Mouse (Mus musculus) adrenal gland, adult 18-20 months (tissue): ENCODE data around the gene Rsbn1. TPM values are rescaled to one million over a fixed set of nuclear protein-coding genes. Genes with fewer than 3 reads are reported as not detected.
A peak's percentile ranks its signal among the peaks of the same experiment; 100 is the strongest.

Experiments
- DNase-seq, 2 experiments: peaks; one replicate each; pipeline ENCODE4 v3.0.0; 2021 to 2022; ENCODE audit warnings: low spot score in 2 of 2
- total RNA-seq, 2 experiments: library from RNA; stranded (reverse); gene quantifications; 1 replicate in 1 of 2; 2 replicates in 1 of 2; pipeline ENCODE4 v1.2.3; 2021

The Rsbn1 gene
- total RNA-seq, 2 experiments from 2014 or later: 13.4 to 18.7 TPM

- DNase-seq: no peak
These were observed 31.1 kb downstream of the Rsbn1 start for GRCm38 (mm10) chr3:103944794-103945562.

DNA sequence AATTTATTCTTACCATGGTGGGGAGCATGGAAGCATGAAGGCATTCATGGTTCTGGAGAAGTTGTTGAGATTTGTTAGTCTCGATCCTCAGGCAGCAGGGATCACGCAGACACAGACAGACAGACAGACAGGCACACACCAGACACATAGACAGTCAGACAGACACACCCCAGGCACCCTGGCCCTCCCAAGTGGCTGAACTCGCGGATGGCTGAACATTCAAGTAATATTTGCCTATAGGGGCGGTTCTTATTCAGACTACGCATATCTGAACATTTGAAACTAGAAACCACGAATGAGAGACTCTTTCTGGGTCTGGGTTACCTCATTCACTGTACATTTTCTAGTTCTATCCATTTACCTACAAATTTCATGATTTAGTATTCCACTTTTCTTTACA, 34.7 kb downstream of the Rsbn1 start:
- no peak for DNase-seq

GRCm38 (mm10) chr3:103960622-103961021, 46.7 kb downstream of the Rsbn1 start:
- no peak for DNase-seq

GRCm38 (mm10) chr3:103967231-103967630, 53.3 kb downstream of the Rsbn1 start:
- no peak for DNase-seq

- peak; percentile 81 to 82 for DNase-seq
These were observed 54.2 kb downstream of the Rsbn1 start, which contains the start of gene Phtf1 for GRCm38 (mm10) chr3:103967861-103968691. TSS of gene Phtf1 (plus strand) at chr3:103968110.

DNA sequence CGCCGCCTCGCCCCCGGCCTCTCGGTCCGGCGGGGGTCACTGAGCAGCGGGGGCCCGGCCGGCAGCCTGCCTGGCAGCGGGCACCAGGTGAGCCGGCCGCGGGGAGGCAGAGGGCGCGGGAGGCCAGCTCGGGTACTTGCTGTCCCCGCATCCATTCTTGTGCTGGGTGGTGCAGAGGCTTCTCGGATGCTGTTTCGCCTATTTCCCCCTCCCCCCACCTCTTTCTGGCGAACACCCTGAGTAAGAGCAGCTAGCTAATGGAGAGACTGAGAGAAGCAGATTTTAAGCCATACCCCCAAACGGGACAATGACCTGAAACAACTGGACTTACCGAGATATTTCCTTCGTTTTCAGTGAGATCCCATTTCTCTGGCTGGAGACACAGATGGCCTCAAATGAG, 54.8 kb downstream of the Rsbn1 start:
- no peak for DNase-seq

DNA sequence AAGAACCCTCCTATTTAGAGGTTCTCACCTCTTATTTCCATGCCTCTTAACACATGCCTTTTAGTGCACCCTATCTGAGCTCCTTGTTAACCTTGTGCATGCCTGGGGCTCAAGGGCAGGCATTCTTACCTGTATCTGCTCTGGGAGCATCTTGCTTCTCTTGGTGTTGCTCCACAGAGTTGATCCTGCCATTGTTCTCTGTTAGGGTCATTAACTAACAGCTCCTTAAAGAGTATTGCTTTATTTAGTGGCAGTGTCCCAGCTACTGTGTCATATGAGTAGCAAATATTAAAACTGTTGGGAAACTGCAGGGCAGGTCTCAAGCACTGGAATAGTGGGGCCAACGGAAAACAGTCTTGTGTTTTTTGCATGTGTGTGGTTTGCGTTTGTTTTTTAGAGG, 57.2 kb downstream of the Rsbn1 start:
- DNase-seq: no peak

DNA sequence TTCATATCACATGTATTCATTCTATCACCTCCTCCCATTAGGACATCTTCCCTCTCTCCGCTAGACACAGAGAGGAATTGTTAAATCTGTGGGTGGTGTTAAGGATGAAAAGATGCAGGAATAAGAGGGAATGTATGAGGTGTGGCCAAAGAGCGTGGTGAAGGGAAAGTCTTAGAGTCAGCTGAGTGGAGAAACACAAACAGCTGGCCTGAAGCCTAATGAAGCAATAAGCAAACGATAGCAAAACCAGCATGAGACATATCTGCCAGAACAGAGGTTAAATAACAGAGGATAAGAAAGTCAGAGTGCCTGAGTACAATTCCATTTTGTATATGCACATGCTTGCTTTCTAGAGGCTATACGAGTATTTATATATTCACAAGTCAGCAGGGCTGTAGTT, 70.6 kb downstream of the Rsbn1 start:
- no peak for DNase-seq

GRCm38 (mm10) chr3:103985194-103985593, 71.3 kb downstream of the Rsbn1 start:
- DNase-seq: no peak

DNA sequence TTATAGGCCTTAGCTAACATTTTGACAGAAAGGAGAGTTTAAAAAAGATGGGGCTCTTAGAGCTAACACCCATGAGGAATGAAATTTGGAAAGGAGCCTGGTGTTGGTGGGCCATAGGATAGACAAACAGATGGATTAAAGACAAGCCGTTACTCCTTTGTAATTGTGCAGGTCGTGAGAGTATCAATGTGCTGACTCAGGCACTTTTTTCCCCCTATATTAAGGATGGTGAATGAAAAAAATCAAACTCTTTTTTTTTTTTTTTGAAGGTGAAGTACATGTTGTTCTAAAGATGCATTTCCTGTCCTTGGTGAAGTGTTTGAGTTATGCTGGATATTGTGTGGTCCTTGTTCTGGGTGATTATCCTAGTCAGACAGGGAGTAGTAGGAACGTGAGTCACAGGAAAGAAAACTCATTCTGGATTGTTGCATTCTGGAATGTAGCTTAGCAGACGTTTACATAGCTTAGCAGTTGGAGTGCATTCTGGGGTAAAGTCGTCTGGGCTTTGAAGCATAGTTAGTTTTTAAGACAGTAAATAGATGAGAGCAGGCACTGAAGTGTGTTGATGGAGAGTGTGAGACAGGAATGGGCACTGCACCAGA, 74.0 kb downstream of the Rsbn1 start:
- no peak for DNase-seq

DNA sequence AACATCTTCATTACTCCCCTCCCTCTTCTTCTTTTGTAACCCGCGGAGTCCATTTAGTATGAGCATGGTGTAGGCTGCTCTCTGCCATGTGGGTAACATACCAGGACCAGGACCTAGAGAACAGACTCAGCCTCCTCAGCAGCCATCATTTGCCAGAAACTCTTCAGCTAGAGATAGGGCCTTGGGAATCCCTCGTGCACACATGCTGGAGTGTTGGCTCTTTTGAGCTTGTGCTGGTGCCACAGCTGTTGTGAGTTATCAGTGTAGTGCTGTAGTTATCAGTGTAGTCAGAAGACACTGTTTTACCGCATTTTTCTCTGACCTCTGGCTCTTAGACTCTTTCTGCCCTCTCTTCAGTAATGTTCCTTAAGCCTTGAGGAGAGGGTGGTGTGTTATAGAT, 75.4 kb downstream of the Rsbn1 start:
- DNase-seq: no peak

- no peak for DNase-seq
These were observed 77.4 kb downstream of the Rsbn1 start for GRCm38 (mm10) chr3:103991271-103991670.

DNA sequence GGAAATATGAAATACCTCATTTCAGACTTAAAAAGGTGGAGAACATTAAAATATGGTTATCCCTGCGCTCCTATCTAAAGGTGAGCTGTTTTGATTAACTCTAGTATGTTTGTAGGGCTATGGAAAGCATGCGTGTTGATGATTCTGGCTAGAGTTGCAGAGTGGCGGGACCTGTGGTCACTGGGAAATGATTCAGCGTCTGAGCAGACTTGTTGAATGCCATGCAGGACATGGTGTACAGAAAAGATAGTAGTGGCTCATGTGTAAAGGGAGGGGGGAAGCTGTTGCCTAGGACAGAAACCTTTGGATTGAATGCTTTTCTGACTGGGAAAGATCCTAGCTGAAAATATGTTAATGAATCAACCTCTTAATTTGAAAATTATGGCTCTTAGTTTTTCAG, 84.8 kb downstream of the Rsbn1 start:
- no peak for DNase-seq

- no peak for DNase-seq
These were observed 93.1 kb downstream of the Rsbn1 start for GRCm38 (mm10) chr3:104006896-104007466.

DNA sequence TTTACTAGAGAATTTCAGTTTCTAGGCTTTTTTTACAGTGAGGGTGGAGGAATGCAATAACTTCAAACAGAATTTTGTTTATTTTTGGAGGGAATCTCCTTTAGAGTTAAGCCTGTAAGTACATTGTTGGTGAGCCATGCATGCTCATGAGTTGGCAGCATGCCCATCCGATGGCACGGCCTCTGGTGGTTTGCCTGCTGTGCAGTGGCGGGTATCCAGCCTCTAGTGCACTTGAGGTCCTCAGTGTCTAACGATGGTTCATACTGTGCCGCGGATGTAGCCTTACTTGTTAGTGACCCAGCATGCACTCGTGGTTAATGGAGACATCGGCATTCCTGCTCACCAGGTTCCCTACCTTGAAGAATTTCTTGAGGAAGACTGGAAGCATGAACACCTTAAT, 93.6 kb downstream of the Rsbn1 start:
- no peak for DNase-seq

DNA sequence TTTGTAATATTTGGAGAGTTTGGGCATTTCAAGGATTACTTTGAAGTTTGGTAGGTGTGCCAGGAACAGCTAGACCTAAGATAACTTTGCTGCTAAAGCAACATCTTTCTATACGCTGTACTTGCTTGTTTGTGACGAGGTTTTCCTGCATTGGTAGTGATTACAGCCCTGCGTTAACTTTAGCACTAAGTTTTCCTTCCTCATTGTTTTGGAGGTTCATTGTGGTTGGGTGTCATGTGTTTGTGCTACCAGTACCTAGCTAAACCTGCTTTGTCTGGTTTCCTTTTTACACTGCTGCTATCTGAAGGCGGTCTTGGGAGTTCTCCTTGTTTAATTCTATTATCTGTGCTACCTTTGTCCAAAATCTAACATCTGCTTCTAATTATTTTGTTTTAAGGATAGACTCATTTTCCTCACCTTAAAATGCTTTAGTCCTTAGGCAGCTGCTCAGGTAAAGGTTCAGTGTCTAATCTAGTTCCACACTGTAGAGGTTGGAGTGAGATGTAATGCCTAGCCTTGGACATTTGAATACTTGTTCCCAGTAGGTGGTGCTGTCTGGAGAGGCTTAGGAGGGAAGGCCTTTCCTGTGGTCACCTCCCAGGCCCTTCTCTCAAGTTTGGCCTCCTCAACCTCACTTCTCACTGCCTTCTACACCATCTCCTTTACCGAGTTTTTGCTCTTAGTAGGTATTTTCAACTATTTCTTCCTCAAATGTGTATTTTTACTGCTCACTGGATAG, 96.2 kb downstream of the Rsbn1 start:
- no peak for DNase-seq

DNA sequence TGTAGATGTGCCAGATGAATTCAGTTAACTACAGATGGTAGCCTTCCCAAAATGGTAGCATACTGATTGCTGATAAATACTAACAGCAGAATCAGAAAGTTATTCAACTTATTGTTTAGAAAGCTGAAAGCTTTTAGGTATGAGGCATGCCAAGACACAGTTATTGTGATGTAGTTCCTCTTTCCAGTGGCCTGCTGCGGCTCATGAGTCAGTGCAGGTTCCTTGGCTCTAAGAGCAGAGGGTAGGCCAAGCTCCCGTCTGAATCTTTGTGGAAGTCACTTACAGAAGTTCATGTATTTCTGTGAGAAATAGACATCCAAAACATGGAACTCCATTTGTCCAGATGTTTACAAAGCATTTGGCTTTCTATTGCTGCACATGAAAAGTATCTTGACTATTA, 98.1 kb downstream of the Rsbn1 start:
- DNase-seq: no peak
